Mouse (Mus musculus) layer of hippocampus, adult 8-10 months (tissue): ENCODE measurements around the gene Sh3bgrl. TPM values are rescaled to one million over a fixed set of nuclear protein-coding genes. Genes with fewer than 3 reads are reported as not detected.

Source experiments
- DNase-seq, 2 experiments: peaks; one replicate each; pipeline ENCODE4 v3.0.0; 2022; ENCODE audit warnings: low spot score in 2 of 2
- total RNA-seq, 4 experiments: library from RNA; stranded (reverse); gene quantifications; 2 replicates each; pipeline ENCODE4 v1.2.4; 2022

Sh3bgrl gene
- total RNA-seq, 4 experiments from 2014 or later, result 86.0 to 102 (median 95.1) TPM

- DNase-seq, result no peak
These were observed 140.3 kb downstream of the Sh3bgrl start for GRCm38 (mm10) chrX:109235383-109236036.

- DNase-seq, result no peak
These were observed 143.0 kb downstream of the Sh3bgrl start for GRCm38 (mm10) chrX:109238163-109238562.

Other genes starting within 250 kb of the Sh3bgrl start
- 10 to 100 TPM in 1 of 4 experiments, 1 to 10 TPM in 3; 8.4 to 10.0 (median 9.1) TPM for gene Hmgn5, start 82.0 kb upstream of the Sh3bgrl start, total RNA-seq
- not detected for gene Gm6377, start 101.4 kb downstream of the Sh3bgrl start, total RNA-seq